Mouse (Mus musculus) testis, postnatal 14 days (tissue): ENCODE results near the gene St6galnac1.
"Not testable (repeated sequence)": the region's sequence is repeated elsewhere in the genome, so short reads cannot be mapped to it uniquely, and the experiment has no call there.

ENCODE experiments used
- DNase-seq: peaks from one replicate; pipeline ENCODE4 v3.0.0; 2021; ENCODE audit warnings: low spot score

Gene St6galnac1

DNA sequence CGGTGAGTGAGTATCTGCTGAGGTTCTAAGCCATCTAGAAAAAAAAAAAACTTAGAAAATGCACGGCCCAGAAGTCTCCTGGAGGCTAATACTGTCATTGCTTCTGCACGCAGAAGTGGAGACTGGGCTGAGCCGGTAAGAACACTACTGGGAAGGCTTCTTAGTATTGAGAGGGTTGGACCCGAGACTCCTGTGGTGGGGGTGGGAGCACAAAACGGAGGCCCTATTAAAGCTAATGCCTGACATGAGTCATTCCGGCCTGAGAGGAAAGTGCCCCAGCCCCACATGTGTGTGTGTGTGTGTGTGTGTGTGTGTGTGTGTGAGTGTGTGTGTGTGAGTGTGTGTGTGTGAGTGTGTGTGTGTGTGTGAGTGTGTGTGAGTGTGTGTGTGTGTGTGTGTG, 31.8 kb upstream of the St6galnac1 start:
- DNase-seq = no peak

DNA sequence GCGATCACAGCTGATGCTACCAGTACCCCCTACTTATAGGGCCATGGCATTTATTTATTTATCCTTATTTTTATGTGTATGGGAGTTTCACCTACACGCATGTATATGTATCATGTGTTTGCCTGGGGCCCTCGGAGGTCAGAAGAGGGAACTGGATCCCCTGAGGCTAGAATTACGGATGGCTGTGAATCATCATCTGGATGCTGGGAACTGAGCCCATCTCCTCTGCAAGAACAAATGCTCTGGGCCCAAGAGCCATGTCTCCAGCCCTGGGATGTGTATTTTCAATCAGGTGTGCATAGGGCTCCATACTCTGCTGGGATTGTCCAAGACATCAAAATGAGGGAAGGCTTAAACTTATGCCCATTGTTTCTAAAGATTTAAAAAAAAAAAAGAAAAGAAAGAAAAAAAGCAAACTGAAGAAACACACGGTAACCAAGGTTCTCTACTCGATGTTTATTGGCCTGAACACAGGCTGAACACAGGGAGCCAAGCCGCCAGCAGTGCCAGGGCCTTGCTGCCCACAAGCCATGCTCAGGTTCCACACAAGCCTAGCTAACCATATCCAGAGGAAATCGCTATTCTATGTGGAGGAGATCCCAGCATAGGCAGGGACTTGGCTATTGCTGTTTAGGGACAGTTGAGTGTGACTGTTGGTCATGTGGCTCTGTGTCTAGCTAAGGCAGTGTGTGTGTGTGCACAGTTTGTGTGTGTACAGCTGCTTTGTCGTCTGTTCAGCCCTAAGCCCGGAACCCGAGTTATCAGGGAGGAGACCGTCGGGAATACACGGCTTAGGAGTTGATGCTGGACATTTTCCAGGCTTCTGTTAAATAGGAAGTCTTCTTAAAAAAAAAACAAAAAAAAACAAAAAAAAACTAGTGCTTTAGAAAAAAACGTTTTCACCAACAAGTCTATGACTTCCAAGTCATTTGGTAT, 31.1 kb upstream of the St6galnac1 start:
- no peak for DNase-seq

DNA sequence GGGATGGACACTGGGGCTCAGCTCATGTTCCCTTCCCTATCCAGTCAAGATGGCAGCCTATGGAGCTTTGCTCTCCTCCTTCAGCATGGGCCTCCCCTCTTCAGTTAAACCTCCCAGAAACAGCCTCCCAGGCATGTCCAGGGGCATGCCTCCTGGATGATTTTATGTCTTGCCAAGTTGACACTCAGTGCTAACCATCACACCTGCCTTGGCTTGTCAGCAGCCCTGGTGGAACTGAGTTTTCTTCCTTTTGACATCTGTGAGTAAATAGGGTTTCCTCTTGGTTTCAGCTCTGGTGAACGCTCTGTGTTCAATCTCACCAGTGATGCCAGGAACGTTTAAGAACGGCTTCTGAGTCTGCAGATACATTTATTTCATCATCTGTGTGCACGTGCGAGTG, 27.4 kb upstream of the St6galnac1 start:
- no peak for DNase-seq

DNA sequence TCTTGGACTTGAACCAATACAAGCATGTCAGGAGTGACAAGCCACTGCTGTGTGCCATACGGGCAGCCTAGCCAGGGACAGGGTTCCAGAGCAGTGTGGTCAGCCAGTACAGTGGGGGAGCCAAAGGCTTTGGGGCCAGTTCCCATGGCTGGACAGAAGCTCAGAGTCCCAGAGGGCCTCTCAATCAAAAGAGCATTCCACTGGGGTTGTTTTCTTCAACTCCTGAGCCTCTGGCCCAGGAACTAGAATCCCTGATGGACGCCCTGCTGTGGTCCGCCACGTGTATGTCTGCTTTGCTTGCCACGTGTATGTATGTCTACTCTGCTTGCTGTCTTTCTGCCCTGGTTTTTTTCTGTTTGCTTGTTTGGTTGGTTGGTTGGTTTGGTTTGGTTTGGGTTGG, 25.8 kb upstream of the St6galnac1 start:
- DNase-seq = no peak

DNA sequence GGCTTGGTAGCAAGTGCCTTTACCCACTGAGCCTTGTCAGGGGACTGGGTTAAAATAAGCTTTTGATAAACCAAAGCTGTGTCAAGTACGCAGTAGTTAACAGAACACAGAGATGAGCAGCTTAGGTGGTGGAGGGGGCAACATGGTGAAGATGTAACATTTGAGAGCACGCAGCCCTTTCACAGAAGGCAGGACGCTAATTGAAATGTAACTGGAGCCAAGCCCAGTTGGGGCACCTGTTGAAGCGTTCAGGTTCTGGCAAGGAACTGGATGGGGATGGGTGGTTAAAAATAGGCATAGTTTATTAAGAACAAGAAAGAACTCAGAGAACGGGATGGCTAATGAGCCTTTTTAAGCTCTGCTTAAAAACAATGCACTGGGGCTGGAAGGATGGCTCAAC, 24.1 kb upstream of the St6galnac1 start:
- DNase-seq = no peak

DNA sequence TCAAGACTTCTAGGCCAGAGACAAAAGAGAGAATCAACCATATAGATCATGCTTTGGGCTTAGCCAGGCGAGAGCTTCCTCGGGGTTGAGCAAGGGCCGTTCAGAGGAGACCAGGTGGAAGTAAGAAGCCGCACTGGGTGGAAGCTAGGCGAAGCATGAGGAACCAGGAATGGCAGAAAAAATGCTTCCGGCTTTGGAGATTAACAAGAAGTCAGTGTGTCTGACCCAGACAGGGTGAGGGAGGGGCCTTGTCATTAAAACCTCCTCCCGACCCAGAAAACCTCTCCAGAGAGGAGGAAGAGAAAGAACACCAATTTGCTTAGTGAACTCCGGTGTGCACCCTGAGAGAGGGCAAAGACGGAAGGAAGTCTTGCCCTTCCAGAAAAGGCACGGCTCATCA, 8.9 kb upstream of the St6galnac1 start:
- no peak for DNase-seq

DNA sequence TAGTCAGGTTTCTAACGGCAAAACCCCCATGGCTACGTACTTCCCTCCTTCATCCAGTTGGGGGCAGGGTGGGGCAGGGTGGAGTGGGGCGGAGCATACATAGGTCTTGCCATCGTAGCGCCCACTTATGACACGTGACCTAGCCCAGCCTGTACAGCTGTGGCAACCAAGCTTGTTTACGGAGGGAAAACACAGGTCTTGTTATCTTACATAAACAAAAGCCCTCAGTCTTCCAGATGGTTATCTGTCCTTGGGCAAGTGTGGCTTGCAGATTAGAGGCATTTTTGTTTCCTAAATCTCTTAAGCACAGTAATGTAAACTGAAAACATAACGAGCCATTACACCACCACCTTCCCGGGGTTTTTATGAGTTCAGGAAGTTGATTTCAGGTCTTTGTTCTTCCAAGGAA, 7.4 kb upstream of the St6galnac1 start:
- no peak for DNase-seq

DNA sequence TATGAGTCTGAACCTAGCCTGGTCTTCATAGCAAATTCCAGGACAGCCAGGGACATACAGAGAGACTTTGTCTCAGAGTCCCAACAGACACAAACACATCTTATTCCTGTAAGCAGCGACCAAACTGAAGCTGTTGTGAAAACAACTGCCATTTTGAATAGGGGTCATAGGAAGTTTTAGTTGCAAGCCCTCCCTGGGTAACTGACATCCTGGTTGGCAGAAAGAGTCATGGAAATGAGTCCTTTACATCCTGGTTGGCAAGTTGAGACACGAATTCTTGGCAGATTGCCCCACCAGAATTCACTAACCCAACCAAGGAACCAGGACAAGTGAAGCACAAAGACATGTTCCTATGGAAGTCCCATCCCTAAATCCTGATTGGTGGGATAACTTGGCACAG, 2.1 kb downstream of the St6galnac1 start:
- no peak for DNase-seq

DNA sequence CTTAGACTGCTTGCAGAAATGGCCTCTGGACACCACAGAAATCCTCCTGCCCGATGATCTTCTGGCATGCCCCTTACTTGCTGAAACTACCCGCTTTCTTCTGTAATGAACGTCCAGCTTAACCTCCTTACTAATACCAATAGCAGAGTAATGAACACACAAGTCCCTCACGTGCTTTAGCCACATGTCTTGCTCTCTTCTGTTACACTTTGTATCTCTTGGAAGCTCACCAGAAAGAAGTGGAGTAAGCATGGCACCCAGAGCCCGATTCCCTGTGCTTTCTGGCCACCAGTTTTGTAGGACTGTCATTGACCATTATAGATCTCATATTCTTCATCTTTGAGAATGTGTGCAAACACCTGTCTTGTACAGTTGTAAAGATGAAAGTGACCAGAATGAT, 5.4 kb downstream of the St6galnac1 start:
- no peak for DNase-seq

DNA sequence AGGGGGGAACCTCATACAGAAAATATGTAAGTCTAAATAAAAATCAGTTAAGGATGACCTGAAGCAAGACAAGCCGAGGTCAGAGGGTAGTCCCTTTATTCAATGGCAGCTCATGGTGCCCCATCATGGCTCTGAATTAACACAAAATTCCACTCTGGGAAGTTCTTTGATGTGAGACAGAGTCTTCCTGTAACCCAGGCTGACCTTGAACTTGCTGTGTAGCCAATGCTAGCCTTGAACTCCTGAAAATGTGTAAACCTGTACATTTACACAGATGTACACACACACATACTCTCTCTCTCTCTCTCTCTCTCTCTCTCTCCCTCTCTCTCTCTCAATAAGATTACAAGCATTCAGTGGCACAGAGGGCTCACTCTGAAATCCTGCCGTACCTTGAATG, 10.4 kb downstream of the St6galnac1 start:
- no peak for DNase-seq

DNA sequence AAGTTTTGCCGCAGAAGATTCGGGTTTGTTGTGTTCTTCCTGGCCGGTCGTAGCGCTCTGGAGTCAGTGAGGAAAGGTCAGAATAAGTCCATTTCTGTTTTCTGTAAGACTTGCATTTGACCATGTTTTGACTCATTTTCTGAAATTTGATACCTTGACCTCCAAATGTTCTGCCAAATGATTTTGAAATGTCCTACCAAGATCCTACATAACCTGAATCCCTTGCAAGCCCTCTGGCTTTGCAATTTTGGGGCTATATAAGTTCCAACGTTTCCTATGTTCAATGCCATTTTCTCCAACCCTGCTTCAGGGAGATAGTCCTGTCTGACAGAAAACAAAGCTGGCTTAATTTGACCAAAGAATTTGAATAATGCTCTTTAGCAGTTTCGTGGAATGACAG, 11.0 kb downstream of the St6galnac1 start:
- DNase-seq = no peak

DNA sequence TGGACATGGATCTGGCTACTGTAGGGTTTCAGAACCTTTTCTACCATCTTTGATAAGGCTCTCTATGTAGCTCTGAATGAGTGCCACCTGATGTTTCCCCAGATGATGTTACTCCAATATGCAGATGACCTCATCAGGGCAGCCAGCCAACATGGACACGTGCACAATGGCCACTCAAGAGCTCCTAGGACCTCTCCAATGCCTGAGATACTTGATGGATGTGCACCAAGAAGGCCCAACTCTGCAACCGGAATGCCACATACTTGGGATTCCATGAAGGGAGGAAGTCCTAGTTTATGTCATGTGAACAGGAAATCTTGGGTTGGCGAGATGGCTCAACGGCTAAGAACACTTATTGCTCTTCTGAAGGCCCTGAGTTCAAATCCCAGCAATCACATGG, 20.1 kb downstream of the St6galnac1 start:
- DNase-seq = no peak

DNA sequence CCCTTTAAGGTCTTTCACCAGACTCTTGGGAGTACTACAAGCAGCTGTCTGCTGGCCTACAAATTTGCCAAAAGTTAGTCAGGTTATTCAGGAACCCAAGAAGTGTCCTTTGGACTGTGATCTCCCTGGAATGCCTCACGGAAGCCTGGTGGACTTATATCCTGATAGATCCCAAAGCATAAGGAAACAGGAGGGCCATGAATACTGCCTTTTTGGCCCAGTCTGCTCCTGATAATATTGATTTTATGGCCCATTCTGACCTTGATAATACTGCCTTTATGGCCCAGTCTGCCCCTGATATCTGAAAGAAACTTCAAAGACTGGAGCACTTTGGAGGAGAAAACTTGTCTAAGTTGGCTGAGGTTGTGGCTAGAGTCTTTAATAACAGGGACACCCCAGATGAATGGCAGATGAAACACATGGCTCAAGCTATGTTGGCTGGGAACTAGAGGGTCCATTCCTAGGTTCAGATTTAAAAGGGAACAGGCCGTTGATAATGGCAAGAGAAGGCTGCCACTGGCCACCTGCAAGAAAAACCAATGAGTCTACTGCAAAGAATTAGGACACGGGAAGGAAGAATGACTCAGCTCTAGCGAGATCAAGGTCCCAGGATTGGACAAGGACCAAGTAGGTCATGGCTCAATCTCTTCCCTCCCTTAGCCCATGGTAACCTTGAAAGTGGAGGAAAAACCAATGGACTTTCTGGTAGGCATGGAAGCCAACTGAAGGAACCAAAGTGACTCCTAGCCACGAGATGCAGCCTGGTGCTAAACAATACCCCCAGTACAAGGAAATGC, 21.4 kb downstream of the St6galnac1 start:
- DNase-seq = no peak

DNA sequence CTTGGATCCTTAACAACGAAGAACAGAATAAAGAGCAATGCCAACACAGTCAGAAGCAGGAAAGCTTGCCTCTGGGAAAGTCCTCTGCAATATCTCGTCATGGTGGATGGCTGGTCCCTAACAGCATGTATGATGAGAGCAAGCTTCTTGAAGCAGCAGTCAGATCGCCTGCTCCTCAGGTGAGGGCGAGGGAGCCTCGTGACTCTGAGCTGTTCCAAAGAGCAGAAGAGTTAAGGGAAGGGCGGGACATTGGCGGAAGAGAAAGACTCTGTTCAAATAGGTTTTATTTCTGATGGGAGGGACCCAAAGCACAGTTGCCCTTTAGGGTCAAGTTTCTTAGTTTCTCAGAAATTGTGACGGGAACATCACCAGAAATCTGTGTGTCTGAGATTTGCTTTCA, 25.6 kb downstream of the St6galnac1 start:
- no peak for DNase-seq

DNA sequence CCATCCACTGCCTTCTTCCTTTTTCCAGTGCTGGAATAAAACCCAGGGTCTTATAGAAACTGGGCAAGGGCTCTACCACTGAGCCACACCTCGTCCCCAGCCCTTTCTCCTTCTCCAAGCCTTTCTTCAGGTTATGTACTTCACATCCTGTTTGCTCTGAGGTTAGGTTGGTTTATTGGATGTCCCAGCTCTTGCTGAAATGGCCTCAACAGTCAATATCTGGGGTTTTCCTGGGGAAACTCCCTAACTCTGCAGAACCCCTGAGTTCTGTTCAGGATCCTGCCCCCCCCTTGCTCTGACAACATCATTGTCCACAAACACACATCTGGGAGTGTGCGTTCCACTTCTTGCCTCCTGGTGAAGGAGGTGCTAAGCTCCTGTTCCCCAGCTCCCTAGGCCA, 26.6 kb downstream of the St6galnac1 start:
- DNase-seq = not testable (repeated sequence)

DNA sequence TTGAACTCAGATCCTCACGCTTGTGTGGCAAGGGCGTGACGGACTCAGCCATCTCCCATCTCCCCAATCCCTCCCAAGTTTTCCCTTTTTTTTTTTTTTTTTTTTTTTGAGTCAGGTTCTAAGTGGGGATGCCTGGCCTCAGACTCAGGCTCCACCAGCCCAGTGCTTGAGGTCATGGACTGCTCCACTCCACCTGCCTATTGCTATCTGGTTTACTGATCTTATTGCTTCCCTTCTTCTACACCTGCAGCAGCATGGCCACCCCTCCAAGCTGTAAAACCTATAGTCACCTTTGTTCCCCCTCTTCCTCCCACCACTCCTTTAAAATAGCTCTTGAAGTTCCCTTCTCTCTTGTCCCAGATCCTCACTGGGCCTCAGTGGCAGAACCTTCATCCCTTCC, 28.5 kb downstream of the St6galnac1 start:
- DNase-seq = not testable (repeated sequence)

DNA sequence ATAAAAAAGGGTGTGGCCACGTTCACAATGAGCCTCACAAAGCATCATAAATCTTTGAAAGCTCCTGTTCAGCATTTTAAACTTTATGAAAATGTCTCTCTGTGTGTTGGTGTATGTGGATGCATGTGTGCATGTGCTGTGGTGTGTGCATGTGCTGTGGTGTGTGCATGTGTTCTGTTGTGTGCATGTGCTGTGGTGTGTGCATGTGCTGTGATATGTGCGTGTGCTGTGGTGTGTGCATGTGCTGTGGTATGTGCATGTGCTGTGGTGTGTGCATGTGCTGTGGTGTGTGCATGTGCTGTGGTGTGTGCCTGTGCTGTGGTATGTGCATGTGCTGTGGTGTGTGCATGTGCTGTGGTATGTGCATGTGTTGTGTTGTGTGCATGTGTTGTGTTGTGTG, 29.9 kb downstream of the St6galnac1 start:
- not testable (repeated sequence) for DNase-seq

DNA sequence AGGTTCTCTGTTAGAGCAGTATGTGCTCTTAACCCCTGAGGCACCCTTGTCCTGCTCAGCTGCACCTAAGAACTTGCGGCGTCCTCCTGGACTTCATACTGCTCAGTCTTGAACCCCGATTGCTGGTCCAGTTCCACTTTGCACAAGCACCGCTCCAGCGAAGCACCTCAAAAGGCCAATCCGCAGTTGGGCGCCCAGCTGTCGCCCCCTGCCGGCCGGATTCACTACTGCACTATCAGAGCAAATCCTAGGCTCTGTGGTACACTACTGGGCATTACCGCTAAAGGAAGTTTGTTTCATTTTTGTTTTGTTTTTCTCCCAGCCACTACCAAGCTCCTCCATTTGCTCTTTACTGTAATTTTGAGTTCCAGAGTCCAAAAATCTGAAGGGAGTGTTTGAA, 36.9 kb downstream of the St6galnac1 start:
- DNase-seq = no peak

DNA sequence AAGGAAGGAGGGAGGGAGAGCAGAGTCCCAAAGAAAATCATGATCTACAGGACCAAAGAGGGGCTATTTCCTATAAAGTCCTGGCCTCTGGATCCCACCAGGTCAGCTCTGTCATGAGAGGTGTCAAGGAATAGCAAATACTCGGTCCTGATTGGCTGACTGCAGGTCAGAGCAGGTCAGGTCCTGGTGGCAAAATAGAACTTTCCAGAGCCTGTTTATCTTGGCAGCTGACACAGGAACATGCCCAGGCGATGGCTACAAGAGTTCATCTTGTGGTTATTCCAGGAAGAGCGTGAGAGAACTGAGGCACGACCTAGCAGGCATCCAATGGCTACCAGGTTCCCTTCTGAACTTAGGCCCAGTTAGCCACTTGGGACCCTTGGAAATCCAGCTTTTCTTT, 42.8 kb downstream of the St6galnac1 start:
- no peak for DNase-seq

DNA sequence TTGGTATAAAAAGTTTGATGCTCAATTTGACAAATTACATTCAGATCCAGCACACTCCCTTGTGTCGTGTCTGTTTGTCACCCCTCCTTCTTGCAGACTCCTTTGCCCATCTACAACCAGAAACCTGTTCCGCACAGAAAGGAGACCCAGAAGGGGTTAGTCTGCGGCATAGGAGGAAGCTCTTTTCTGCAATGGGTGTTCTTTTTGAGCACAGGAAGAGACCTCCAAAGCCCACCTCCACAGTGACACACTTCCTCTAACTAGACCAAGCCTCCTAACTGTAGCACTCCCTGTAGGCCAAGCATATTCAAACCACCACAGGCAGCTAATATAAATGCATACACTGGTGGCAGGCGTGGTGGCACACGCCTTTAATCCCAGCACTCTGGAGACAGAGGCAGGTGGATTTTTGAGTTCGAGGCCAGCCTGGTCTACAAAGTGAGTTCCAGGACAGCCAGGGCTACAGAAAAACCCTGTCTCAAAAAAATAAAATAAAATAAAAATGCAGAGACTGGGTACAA, 44.2 kb downstream of the St6galnac1 start:
- DNase-seq = not testable (repeated sequence)

DNA sequence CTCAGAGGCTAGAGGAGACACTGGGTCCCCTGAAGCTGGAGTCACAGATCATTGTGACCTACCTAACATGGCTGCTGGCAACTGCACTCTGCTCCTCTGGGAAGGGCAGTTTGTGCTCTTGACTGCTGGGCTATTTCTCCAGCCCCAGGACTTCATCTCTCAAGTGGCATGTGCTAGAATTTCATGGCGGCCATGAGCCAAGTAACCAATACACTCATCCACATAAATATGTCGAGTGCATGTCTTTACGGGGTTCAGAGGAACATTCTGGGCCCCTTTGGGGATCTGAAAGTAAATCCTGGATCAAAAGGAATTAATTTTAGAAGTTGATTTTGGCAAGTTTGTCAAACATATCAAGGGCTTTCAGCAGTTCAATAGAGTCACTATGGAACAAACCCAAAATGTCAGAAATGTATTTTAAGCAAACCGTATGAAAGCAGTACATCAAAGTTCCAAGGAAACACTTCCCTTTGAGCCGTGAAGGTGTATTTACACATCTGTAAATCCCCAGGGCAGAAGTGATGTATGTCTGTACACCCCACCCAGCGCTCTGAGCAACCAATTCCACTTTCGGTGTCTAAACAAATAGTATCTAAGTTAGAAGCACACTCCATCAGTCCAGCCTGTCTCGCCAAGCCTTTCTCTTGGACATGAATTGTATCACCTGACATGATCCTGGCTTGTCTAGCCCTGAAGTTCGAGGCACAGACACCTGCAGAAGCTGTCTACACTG, 45.9 kb downstream of the St6galnac1 start:
- DNase-seq = no peak

DNA sequence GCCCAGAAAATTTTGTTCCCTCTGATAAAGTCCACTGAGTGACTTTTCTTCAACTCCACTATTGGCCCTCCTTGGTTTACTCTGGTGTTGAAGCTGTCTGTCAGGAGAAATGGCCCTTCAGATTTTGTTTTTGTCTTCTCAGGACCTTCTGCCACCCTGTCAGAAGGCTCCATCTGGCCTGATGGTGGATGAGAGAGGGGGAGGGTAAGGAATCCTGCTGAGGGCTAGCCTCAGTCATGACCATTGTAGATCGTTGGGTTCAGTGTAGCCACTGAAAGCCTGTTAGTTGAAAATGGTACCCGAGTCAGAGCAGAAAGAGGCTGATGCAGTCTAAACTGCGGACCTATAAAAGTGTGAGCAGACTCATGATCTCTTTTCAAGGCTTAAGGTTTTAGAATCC, 49.2 kb downstream of the St6galnac1 start:
- no peak for DNase-seq
